Mouse (Mus musculus): ENCODE results near the gene Llgl1. TPM values are rescaled to one million over a fixed set of nuclear protein-coding genes. Genes with fewer than 3 reads are reported as not detected.

The Llgl1 gene
- polyA plus RNA-seq (2012; rRNA removed), result 14.6 and 16.9 TPM in 2 replicates

DNA sequence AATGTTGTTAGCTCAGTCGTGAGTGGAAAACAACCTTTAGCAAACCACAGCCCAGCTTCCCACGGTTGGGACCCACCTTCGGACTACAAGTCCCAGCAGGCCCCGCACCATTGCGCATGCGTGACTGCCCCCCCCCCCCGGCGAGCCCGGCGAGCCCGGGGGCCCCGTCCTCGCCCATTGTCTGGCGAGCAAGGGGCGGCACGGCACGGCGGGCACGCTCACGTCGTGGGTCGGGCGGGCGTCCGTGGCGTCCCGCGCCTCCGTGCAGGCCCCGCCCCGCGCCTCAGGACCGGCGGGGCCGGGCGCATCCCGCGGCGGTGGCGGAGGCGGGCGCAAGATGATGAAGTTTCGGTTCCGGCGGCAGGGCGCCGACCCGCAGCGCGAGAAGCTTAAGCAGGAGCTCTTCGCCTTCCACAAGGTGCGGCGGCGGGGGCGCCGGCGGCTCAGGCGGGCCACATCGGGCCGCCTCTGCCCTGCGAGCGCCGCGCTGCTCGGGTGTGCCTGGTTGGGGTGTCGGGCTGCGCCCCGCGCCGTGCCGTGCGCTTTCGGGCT is at the start of gene Llgl1:
Gene Llgl1 (plus strand): TSS at position 200 of the 552 bp plus-strand sequence.
- Histone ChIP-seq H3K4me3 (ENCODE audit: control insufficient read depth, low read depth, low read length) (peak within 1 kb of the TSS; percentile 81), H3K4me1 (ENCODE audit: control insufficient read depth, insufficient read depth, low read length) (peaks cover 25% of the 10 kb centered on the region)

DNA sequence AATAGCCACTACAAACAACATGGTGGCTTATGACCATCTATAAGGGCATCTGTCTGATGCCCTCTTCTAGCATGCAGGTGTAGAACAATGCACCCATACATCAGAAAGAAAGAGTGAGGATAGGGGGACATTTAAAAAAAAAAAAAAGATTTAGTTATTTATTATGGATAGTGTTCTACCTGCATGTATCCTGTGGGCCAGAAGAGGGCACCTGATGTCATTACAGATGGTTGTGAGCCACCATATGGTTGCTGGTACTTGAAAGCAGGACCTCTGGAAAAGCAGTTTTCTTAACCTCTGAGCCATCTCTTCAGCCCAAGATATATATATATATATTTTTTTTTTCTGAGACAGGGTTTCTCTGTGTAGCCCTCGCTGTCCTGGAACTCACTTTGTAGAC is 3.4 kb upstream of the Llgl1 start:
- no peak for TF ChIP-seq POLR2A (IDR thresholded peaks at IDR 0.05; ENCODE audit: control insufficient read depth, low read depth, low read length)
- TF ChIP-seq CTCF (IDR thresholded peaks at IDR 0.05; ENCODE audit: control insufficient read depth, insufficient read depth, insufficient replicate concordance, low read depth, low read length), result no peak
- peaks cover 15% of the 10 kb centered on the region for H3K4me1 ChIP-seq (ENCODE audit: control insufficient read depth, insufficient read depth, low read length)
- no peak overlapping the region for H3K27ac ChIP-seq (ENCODE audit: control insufficient read depth, insufficient read depth, low read depth, low read length)
- no peaks in the 10 kb centered on the region for H3K36me3 ChIP-seq (ENCODE audit: control insufficient read depth, insufficient read depth, low read length)
- no peaks in the 10 kb centered on the region for H3K27me3 ChIP-seq (ENCODE audit: control insufficient read depth, insufficient read depth, low read length)
- no peak overlapping the region for H3K4me3 ChIP-seq (ENCODE audit: control insufficient read depth, low read depth, low read length)

More for the DNA sequence above, at the start of gene Llgl1:
- TF ChIP-seq CTCF (IDR thresholded peaks at IDR 0.05; ENCODE audit: control insufficient read depth, insufficient read depth, insufficient replicate concordance, low read depth, low read length) (no peak), POLR2A (IDR thresholded peaks at IDR 0.05; ENCODE audit: control insufficient read depth, low read depth, low read length) (peak; percentile 66)
- no peaks in the 10 kb centered on the region for H3K27me3 ChIP-seq (ENCODE audit: control insufficient read depth, insufficient read depth, low read length)
- H3K27ac ChIP-seq (ENCODE audit: control insufficient read depth, insufficient read depth, low read depth, low read length), result peak within 1 kb of the TSS; percentile 89
- H3K36me3 ChIP-seq (ENCODE audit: control insufficient read depth, insufficient read depth, low read length), result no peaks in the 10 kb centered on the region

DNA sequence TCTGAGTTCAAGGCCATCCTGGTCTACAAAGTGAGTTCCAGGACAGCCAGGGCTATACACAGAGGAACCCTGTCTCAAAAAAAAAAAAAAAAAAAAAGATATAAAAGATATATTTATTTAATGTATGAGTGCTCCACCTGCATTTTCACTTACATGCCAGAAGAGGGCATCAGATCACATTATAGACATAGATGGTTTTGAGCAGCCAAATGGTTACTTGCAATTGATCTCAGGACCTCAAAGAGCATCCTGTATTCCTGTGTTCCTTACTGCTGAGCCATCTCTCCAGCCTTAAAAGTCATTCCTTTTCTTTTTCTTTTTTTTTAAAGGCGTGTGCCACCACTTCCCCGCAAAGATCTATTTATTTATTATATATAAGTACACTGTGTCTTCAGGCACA is 2.0 kb upstream of the Llgl1 start:
- H3K36me3 ChIP-seq (ENCODE audit: control insufficient read depth, insufficient read depth, low read length), result no peaks in the 10 kb centered on the region
- H3K27me3 ChIP-seq (ENCODE audit: control insufficient read depth, insufficient read depth, low read length), result no peaks in the 10 kb centered on the region
- no peak overlapping the region for H3K4me3 ChIP-seq (ENCODE audit: control insufficient read depth, low read depth, low read length)
- H3K27ac ChIP-seq (ENCODE audit: control insufficient read depth, insufficient read depth, low read depth, low read length), result no peak overlapping the region
- peaks cover 22% of the 10 kb centered on the region for H3K4me1 ChIP-seq (ENCODE audit: control insufficient read depth, insufficient read depth, low read length)
- TF ChIP-seq CTCF (IDR thresholded peaks at IDR 0.05; ENCODE audit: control insufficient read depth, insufficient read depth, insufficient replicate concordance, low read depth, low read length) (no peak), POLR2A (IDR thresholded peaks at IDR 0.05; ENCODE audit: control insufficient read depth, low read depth, low read length) (no peak)

DNA sequence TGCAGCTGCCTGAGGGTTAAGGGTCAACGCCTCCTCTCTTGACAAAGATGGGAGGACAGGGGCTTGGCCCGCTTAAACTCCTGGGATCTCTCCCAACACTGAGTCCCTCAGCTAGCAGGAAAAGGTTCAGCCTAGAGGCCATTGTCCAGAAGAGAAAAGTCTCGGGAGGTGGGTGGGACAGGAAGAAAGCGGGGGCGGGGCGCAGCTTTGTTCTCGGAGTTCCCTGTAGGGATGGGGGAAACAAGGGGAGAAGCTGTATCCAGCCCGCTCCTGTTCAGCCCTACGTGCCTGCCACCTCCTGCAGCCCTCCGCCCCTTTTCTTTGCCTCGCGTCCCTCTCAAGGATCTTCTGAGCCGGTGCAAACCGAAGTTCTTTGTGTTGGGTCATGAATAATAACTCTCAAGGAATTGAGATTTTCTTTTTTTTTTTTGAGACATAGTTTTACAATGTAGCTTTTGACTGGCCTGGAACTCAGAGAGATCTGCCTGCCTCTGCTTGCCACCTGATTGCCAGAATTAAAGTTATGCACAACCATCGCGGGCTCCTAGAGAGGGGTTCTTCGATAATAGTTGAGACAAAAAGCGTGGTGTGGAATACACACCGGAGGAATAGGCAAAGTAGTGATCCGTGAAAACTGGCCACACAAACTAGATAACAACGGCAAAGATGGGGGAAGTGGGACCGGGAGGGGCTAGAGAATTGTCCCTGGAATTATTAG is 558 bp upstream of the Llgl1 start:
- peak overlapping the region; percentile 81 for H3K4me3 ChIP-seq (ENCODE audit: control insufficient read depth, low read depth, low read length)
- no peaks in the 10 kb centered on the region for H3K27me3 ChIP-seq (ENCODE audit: control insufficient read depth, insufficient read depth, low read length)
- peaks cover 25% of the 10 kb centered on the region for H3K4me1 ChIP-seq (ENCODE audit: control insufficient read depth, insufficient read depth, low read length)
- no peaks in the 10 kb centered on the region for H3K36me3 ChIP-seq (ENCODE audit: control insufficient read depth, insufficient read depth, low read length)
- no peak for TF ChIP-seq CTCF (IDR thresholded peaks at IDR 0.05; ENCODE audit: control insufficient read depth, insufficient read depth, insufficient replicate concordance, low read depth, low read length)
- no peak for TF ChIP-seq POLR2A (IDR thresholded peaks at IDR 0.05; ENCODE audit: control insufficient read depth, low read depth, low read length)
- H3K27ac ChIP-seq (ENCODE audit: control insufficient read depth, insufficient read depth, low read depth, low read length), result peak overlapping the region; percentile 89

DNA sequence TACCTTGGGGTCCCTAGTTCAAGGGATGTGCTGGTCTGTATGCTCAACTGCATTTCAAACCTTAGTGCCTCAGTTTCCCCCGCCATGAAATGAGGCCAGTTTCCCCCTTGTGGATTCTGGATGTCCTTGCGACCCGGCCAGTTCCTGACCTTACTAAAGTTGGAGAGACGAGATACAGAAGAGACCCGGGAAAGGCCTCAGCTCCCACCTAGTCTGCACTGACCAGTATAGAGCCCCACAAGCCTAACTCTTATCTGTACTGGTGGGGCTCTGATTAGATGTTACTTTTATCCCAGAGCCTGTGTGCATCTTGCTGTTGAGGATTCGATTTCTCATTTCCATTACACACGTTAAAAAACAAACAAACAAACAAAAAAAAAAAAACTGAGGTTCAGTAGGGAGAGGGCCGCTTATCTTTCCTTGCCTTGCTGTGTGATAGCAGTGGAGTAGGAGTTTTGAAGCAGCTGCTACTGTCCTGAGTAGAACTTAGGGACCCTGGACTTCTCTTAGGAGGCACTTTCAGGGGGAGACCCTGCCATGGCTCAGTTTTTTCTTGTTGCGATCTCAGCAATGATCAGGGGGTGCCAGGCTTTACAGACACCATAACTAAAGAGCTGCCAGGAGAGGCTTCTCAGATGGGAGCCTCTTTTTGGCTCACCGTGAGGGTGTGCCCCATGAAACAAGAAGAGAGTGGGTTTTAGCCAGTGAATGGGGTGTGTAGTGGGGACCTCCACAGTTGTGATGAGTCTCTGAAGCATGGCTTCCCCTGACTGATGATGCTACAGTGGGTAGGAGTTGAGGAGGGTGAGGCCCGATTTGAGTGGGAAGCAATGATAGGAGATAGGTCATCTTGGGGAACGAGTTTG is 1.0 kb downstream of the Llgl1 start:
- TF ChIP-seq POLR2A (IDR thresholded peaks at IDR 0.05; ENCODE audit: control insufficient read depth, low read depth, low read length) (no peak), CTCF (IDR thresholded peaks at IDR 0.05; ENCODE audit: control insufficient read depth, insufficient read depth, insufficient replicate concordance, low read depth, low read length) (no peak)
- peak overlapping the region; percentile 81 for H3K4me3 ChIP-seq (ENCODE audit: control insufficient read depth, low read depth, low read length)
- H3K36me3 ChIP-seq (ENCODE audit: control insufficient read depth, insufficient read depth, low read length), result no peaks in the 10 kb centered on the region
- peaks cover 25% of the 10 kb centered on the region for H3K4me1 ChIP-seq (ENCODE audit: control insufficient read depth, insufficient read depth, low read length)
- no peak overlapping the region for H3K27ac ChIP-seq (ENCODE audit: control insufficient read depth, insufficient read depth, low read depth, low read length)
- no peaks in the 10 kb centered on the region for H3K27me3 ChIP-seq (ENCODE audit: control insufficient read depth, insufficient read depth, low read length)

DNA sequence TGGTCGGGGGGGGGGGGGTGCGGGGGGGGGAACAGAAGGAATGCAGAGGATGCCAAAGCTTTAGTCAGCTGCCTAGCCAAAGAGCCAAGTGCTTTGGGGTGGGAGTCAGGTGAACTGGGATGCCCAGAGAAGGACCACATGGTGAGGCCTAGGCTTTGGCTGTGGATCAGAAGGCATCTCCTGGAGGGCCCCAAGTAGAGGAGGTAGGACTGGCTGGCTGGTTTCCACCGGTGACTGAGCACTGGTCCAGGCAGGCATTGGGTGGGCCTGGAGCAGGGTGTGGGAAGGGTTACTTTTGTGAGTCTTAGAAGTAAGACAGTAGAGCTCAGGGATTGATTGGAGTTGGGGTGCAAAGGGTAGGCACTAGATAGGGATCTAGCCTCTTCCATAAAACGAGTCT is 2.1 kb downstream of the Llgl1 start:
- H3K27me3 ChIP-seq (ENCODE audit: control insufficient read depth, insufficient read depth, low read length), result no peaks in the 10 kb centered on the region
- H3K27ac ChIP-seq (ENCODE audit: control insufficient read depth, insufficient read depth, low read depth, low read length), result no peak overlapping the region
- no peak for TF ChIP-seq CTCF (IDR thresholded peaks at IDR 0.05; ENCODE audit: control insufficient read depth, insufficient read depth, insufficient replicate concordance, low read depth, low read length)
- no peak for TF ChIP-seq POLR2A (IDR thresholded peaks at IDR 0.05; ENCODE audit: control insufficient read depth, low read depth, low read length)
- no peak overlapping the region for H3K4me3 ChIP-seq (ENCODE audit: control insufficient read depth, low read depth, low read length)
- H3K4me1 ChIP-seq (ENCODE audit: control insufficient read depth, insufficient read depth, low read length), result peaks cover 25% of the 10 kb centered on the region
- no peaks in the 10 kb centered on the region for H3K36me3 ChIP-seq (ENCODE audit: control insufficient read depth, insufficient read depth, low read length)

DNA sequence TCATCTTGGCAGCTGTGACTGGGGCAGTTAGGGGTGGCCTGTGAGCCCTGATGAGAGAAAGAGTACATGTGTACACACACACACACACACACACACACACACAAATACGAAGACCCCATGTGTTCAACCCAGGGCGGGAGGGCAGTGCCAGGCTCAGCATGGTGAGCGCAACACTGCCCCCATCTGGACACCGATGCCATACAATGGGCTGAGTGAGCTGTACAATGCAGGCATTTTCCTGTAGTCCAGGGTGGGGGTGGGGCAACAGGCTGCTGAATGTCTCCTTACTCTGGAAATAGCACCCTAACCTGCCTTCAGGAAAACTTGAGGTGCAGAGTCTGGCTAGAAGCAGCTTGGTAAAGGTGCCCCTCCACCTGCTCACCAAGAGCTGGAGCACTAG is 3.6 kb downstream of the Llgl1 start:
- TF ChIP-seq CTCF (IDR thresholded peaks at IDR 0.05; ENCODE audit: control insufficient read depth, insufficient read depth, insufficient replicate concordance, low read depth, low read length) (peak; percentile 60; the same call in 1 of the 2 replicates), POLR2A (IDR thresholded peaks at IDR 0.05; ENCODE audit: control insufficient read depth, low read depth, low read length) (no peak)
- Histone ChIP-seq H3K4me3 (ENCODE audit: control insufficient read depth, low read depth, low read length) (no peak overlapping the region), H3K4me1 (ENCODE audit: control insufficient read depth, insufficient read depth, low read length) (peaks cover 25% of the 10 kb centered on the region), H3K36me3 (ENCODE audit: control insufficient read depth, insufficient read depth, low read length) (no peaks in the 10 kb centered on the region), H3K27ac (ENCODE audit: control insufficient read depth, insufficient read depth, low read depth, low read length) (no peak overlapping the region), H3K27me3 (ENCODE audit: control insufficient read depth, insufficient read depth, low read length) (no peaks in the 10 kb centered on the region)
